Mouse (Mus musculus) brown adipose tissue, adult 24 weeks (tissue): ENCODE measurements around the gene Tet2. TPM values are rescaled to one million over a fixed set of nuclear protein-coding genes. Genes with fewer than 3 reads are reported as not detected.

Experiments
- H3K27ac ChIP-seq: fragments of 200-500 bp; replicated peaks from 2 replicates; pipeline ENCODE4 v1.5.1; 2012; ENCODE audit warnings: low read depth, mild to moderate bottlenecking, low read length
- H3K4me1 ChIP-seq: fragments of 200-500 bp; 2 replicates; pipeline ENCODE4 v1.6.1; 2012; ENCODE audit warnings: low read length, mixed read lengths; ENCODE audit not compliant: control insufficient read depth, insufficient read depth, insufficient read length
- H3K4me3 ChIP-seq: fragments of 200-500 bp; 2 replicates; pipeline ENCODE4 v1.5.1; 2012; ENCODE audit warnings: low read depth, mild to moderate bottlenecking, low read length, moderate library complexity; ENCODE audit not compliant: insufficient read depth
- polyA plus RNA-seq: library from polyadenylated mRNA; stranded (reverse); fragments of >200 nt; gene quantifications from 2 replicates; pipeline ENCODE4 v1.2.4, GENCODE M21; 2012; ENCODE audit not compliant: missing spikeins, insufficient read depth, insufficient read length

The Tet2 gene
- polyA plus RNA-seq, 1 experiment = 8.7 TPM

- peaks cover 12% of the 10 kb centered on the region for H3K4me1 ChIP-seq
- H3K4me3 ChIP-seq = no peak overlapping the region
- H3K27ac ChIP-seq = no peak overlapping the region
Measured at GRCm38 (mm10) chr3:133517406-133517805, 27.5 kb downstream of the Tet2 start.

- H3K27ac ChIP-seq = no peak overlapping the region
- H3K4me3 ChIP-seq = no peak overlapping the region
- peaks cover 10% of the 10 kb centered on the region for H3K4me1 ChIP-seq
Measured at GRCm38 (mm10) chr3:133516137-133516536, 28.8 kb downstream of the Tet2 start.

GRCm38 (mm10) chr3:133515204-133515969 is 29.6 kb downstream of the Tet2 start:
- no peak overlapping the region for H3K27ac ChIP-seq
- H3K4me1 ChIP-seq = peaks cover 9% of the 10 kb centered on the region
- H3K4me3 ChIP-seq = no peak overlapping the region

GRCm38 (mm10) chr3:133514290-133514689 is 30.6 kb downstream of the Tet2 start:
- H3K4me3 ChIP-seq = no peak overlapping the region
- H3K27ac ChIP-seq = no peak overlapping the region
- H3K4me1 ChIP-seq = peaks cover 13% of the 10 kb centered on the region

- H3K4me1 ChIP-seq = peaks cover 10% of the 10 kb centered on the region
- H3K4me3 ChIP-seq = no peak overlapping the region
- no peak overlapping the region for H3K27ac ChIP-seq
Measured at GRCm38 (mm10) chr3:133513475-133513874, 31.5 kb downstream of the Tet2 start.

- Histone ChIP-seq H3K4me1 (peaks cover 7% of the 10 kb centered on the region; the same call in 1 of the 2 replicates), H3K4me3 (no peak overlapping the region), H3K27ac (no peak overlapping the region)
Measured at GRCm38 (mm10) chr3:133510368-133510767, 34.6 kb downstream of the Tet2 start.

GRCm38 (mm10) chr3:133509796-133510195 is 35.1 kb downstream of the Tet2 start:
- Histone ChIP-seq H3K27ac (no peak overlapping the region), H3K4me3 (no peak overlapping the region), H3K4me1 (peaks cover 7% of the 10 kb centered on the region; the same call in 1 of the 2 replicates)

GRCm38 (mm10) chr3:133508881-133509280 is 36.1 kb downstream of the Tet2 start:
- H3K4me1 ChIP-seq = peaks cover 7% of the 10 kb centered on the region; the same call in 1 of the 2 replicates
- H3K27ac ChIP-seq = no peak overlapping the region
- no peak overlapping the region for H3K4me3 ChIP-seq

- Histone ChIP-seq H3K27ac (no peak overlapping the region), H3K4me1 (peaks cover 7% of the 10 kb centered on the region; the same call in 1 of the 2 replicates), H3K4me3 (no peak overlapping the region)
Measured at GRCm38 (mm10) chr3:133506289-133506954, 38.5 kb downstream of the Tet2 start.

- H3K4me3 ChIP-seq = no peak overlapping the region
- H3K4me1 ChIP-seq = no peaks in the 10 kb centered on the region
- no peak overlapping the region for H3K27ac ChIP-seq
Measured at GRCm38 (mm10) chr3:133496953-133497352, 48.0 kb downstream of the Tet2 start.

GRCm38 (mm10) chr3:133491370-133491769 is 53.6 kb downstream of the Tet2 start:
- Histone ChIP-seq H3K4me3 (no peak overlapping the region), H3K4me1 (no peaks in the 10 kb centered on the region), H3K27ac (no peak overlapping the region)

- no peaks in the 10 kb centered on the region for H3K4me1 ChIP-seq
- H3K27ac ChIP-seq = no peak overlapping the region
- H3K4me3 ChIP-seq = no peak overlapping the region
Measured at GRCm38 (mm10) chr3:133488022-133488725, 56.8 kb downstream of the Tet2 start.

GRCm38 (mm10) chr3:133482887-133483286 is 62.1 kb downstream of the Tet2 start:
- H3K4me3 ChIP-seq = no peak overlapping the region
- H3K4me1 ChIP-seq = no peaks in the 10 kb centered on the region

GRCm38 (mm10) chr3:133478987-133479386 is 66.0 kb downstream of the Tet2 start:
- Histone ChIP-seq H3K4me3 (no peak overlapping the region), H3K27ac (no peak overlapping the region), H3K4me1 (no peaks in the 10 kb centered on the region)

More at GRCm38 (mm10) chr3:133482887-133483286, 62.1 kb downstream of the Tet2 start:
- no peak overlapping the region for H3K27ac ChIP-seq

- Histone ChIP-seq H3K4me3 (no peak overlapping the region), H3K27ac (no peak overlapping the region), H3K4me1 (no peaks in the 10 kb centered on the region)
Measured at GRCm38 (mm10) chr3:133473781-133474180, 71.2 kb downstream of the Tet2 start.
